Mouse (Mus musculus) bone marrow, adult 2 months (tissue): Measurements from ENCODE around the gene Parp8. TPM values are rescaled to one million over a fixed set of nuclear protein-coding genes. Genes with fewer than 3 reads are reported as not detected.

ENCODE experiments used
- H3K27ac ChIP-seq: fragments of 200-500 bp; 2 replicates; pipeline ENCODE4 v1.5.1; 2012; ENCODE audit warnings: low read depth, mild to moderate bottlenecking, control low read depth, inconsistent platforms, low read length; ENCODE audit not compliant: control insufficient read depth, poor library complexity, insufficient read depth
- H3K4me1 ChIP-seq: fragments of 200-500 bp; 2 replicates; pipeline ENCODE4 v1.6.1; 2011; ENCODE audit warnings: low read length; ENCODE audit not compliant: control insufficient read depth, insufficient read depth
- H3K4me3 ChIP-seq: fragments of 200-500 bp; replicated peaks from 2 replicates; pipeline ENCODE3; 2011; ENCODE audit warnings: mild to moderate bottlenecking, low read depth, low read length, control low read depth; ENCODE audit not compliant: control insufficient read depth
- CTCF ChIP-seq: fragments of 200-500 bp; IDR thresholded peaks from 2 replicates; pipeline ENCODE4 v1.5.1; 2011; ENCODE audit warnings: low read length, control low read depth; ENCODE audit not compliant: control insufficient read depth, insufficient read depth
- POLR2A ChIP-seq: fragments of 200-500 bp; IDR thresholded peaks from 2 replicates; pipeline ENCODE4 v1.6.1; 2011; ENCODE audit warnings: low read depth, mild to moderate bottlenecking, control low read depth, low read length, borderline replicate concordance; ENCODE audit not compliant: control insufficient read depth
- WGBS: fragments of 180-500 bp; shearing (Covaris S2); methylation state at CpG from one replicate; pipeline ENCODE4 v1.1.7; 2018; 5-methylcytosine and 5-hydroxymethylcytosine counted together
- polyA plus RNA-seq: library from polyadenylated mRNA; stranded (reverse); fragments of >200 nt; gene quantifications from 2 replicates; pipeline ENCODE4 v1.2.4, GENCODE M21; 2011; ENCODE audit warnings: low replicate concordance; ENCODE audit not compliant: missing spikeins, insufficient read depth, insufficient read length

The Parp8 gene
- polyA plus RNA-seq, 1 experiment = 31.9 TPM

GRCm38 (mm10) chr13:117026276-117026780 lies 991 bp upstream of the Parp8 start:
- no peak overlapping the region for H3K4me3 ChIP-seq
- TF ChIP-seq CTCF (no peak), POLR2A (no peak)
- no peak overlapping the region for H3K27ac ChIP-seq
- H3K4me1 ChIP-seq = peaks cover 1% of the 10 kb centered on the region; the same call in 1 of the 2 replicates
- WGBS = 47% methylated on average over 7 of the region's 7 CpGs

GRCm38 (mm10) chr13:117024916-117025225 lies 466 bp downstream of the Parp8 start:
- Histone ChIP-seq H3K4me1 (peaks cover 3% of the 10 kb centered on the region; the same call in 1 of the 2 replicates), H3K4me3 (peak overlapping the region; percentile 99), H3K27ac (peak overlapping the region; percentile 99)
- WGBS = 1% methylated on average over 18 of the region's 18 CpGs
- TF ChIP-seq POLR2A (no peak), CTCF (no peak)

DNA sequence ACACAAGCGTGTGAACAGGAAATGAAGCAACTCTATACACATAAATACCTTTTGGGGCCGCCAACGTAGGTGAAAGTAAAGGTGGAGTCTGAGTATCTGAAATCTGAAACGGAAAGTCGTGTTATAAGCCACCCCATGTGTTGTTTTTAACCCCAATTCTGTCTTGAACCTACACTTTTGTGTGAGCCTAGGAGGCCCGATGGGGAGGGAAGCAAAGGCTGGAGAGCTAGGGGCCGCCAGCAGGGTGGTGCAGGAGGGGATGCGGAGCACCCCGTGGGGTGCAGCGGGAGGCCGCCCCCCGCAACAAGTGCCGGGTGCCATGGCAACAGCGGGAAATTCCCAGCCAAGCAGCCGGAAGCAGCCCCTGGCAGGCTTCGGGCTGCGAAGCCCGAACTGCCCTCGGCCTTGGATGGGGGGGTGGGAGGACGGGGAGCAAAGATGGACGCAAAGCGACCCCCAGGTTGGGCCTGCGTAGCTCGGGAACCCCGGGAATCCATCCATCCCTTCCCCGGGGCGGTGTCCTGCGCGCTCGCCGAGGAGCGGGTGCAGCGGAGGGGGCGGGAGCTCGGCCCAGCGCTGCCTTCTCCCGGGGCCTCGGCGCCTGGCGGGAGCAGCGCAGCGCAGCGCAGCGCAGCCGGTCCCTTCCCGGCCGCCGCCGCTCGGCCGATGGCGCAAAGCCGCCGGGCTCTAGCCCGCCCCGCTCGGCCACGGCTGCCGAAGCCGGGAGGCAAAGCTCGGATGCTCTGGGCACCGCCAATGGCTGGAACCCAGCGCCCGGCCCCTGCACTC lies 1.0 kb downstream of the Parp8 start:
- Histone ChIP-seq H3K4me1 (peaks cover 3% of the 10 kb centered on the region; the same call in 1 of the 2 replicates), H3K4me3 (peak overlapping the region; percentile 99), H3K27ac (peak overlapping the region; percentile 99)
- under 1% methylated on average over 64 of the region's 64 CpGs for WGBS
- no peak; the same call in 1 of the 2 replicates for TF ChIP-seq POLR2A
- no peak for TF ChIP-seq CTCF

- H3K27ac ChIP-seq = no peak overlapping the region
- H3K4me3 ChIP-seq = peak overlapping the region; percentile 55
- peaks cover 4% of the 10 kb centered on the region for H3K4me1 ChIP-seq
- TF ChIP-seq POLR2A (no peak), CTCF (no peak)
- WGBS = 2% methylated on average over 12 of the region's 12 CpGs
Measured at GRCm38 (mm10) chr13:117023346-117024050, 1.8 kb downstream of the Parp8 start.

- 9% methylated on average over 6 of the region's 6 CpGs for WGBS
- TF ChIP-seq CTCF (no peak), POLR2A (no peak)
- Histone ChIP-seq H3K27ac (no peak overlapping the region), H3K4me3 (no peak overlapping the region), H3K4me1 (peaks cover 6% of the 10 kb centered on the region)
Measured at GRCm38 (mm10) chr13:117020631-117021030, 4.7 kb downstream of the Parp8 start.

DNA sequence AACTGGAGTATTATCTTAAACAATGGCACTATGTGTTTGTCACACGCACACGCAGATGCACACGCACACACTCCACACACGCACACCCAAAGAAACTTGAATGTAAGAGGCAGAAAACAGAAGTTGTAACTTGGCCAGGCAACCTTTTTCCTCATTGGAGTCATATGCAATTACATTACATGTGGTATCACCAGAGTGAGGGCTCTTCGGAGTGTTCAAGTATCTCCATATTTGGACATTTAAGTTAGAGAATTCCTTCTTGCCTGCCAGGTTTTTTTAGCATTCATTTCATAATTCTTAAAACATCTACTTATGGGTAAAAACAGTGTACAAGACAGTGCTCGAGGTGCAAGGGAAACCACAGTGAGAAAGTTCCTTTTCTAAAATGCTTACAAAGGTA lies 6.7 kb downstream of the Parp8 start:
- no peak overlapping the region for H3K4me3 ChIP-seq
- H3K27ac ChIP-seq = no peak overlapping the region
- TF ChIP-seq POLR2A (no peak), CTCF (no peak)
- 49% methylated on average over 6 of the region's 6 CpGs for WGBS
- peaks cover 6% of the 10 kb centered on the region for H3K4me1 ChIP-seq

DNA sequence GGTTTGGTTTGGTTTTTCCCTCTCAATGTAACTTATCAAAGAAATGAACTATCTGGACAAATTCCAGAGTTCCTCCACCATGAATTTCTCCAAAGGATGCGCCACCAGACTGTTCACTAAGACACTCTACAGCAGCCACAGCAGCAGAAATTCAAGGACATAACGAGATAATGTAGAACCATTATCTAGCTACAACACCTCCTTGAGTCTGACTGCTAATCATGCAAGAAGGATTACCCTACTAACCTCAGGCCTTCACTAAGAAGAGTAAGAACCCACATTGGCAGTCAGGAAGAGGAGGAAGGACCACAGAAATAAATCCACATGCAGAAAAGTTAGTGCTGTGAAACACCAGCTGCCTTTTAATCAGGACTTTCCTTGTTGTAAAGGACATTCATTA lies 11.8 kb downstream of the Parp8 start:
- H3K4me1 ChIP-seq = peaks cover 2% of the 10 kb centered on the region
- H3K27ac ChIP-seq = no peak overlapping the region
- WGBS = 71% methylated on average over 2 of the region's 2 CpGs
- H3K4me3 ChIP-seq = no peak overlapping the region
- TF ChIP-seq CTCF = no peak

DNA sequence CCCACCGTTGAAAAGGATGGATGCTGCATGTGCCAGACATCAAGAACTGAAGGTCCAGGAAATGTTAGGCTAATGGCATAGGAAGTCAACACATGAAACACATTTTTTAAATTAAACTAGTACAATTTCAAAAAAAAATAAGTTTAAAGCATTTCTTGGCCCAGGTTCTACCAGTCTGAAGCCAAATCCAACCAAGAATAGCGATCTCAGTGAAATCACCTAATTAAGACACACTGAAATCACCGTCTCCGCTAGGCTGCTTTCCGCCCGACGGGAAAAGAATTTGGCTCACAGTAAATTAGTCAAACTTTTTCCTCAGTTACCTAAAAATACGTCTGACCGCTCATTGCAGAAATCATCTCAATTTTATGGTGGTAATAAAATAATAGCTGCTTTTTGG lies 13.3 kb downstream of the Parp8 start:
- H3K4me1 ChIP-seq = no peaks in the 10 kb centered on the region; the same call in 1 of the 2 replicates
- WGBS = 92% methylated on average over 9 of the region's 9 CpGs
- no peak for TF ChIP-seq POLR2A
- TF ChIP-seq CTCF = no peak

GRCm38 (mm10) chr13:117010143-117010542 lies 15.2 kb downstream of the Parp8 start:
- H3K4me3 ChIP-seq = no peak overlapping the region
- 81% methylated on average over 8 of the region's 8 CpGs for WGBS
- no peak overlapping the region for H3K27ac ChIP-seq
- TF ChIP-seq POLR2A = no peak
- no peak for TF ChIP-seq CTCF
- H3K4me1 ChIP-seq = no peaks in the 10 kb centered on the region; the same call in 1 of the 2 replicates

More for the DNA sequence above, 13.3 kb downstream of the Parp8 start:
- no peak overlapping the region for H3K4me3 ChIP-seq
- H3K27ac ChIP-seq = no peak overlapping the region
